Mouse (Mus musculus): ENCODE measurements around the gene Selenbp2.

GRCm38 (mm10) chr3:94683646-94684045 lies 9.7 kb upstream of the Selenbp2 start:
- TF ChIP-seq CTCF (IDR thresholded peaks at IDR 0.05) (no peak), EP300 (IDR thresholded peaks at IDR 0.05) (no peak)

All from lung, postnatal 0 days (tissue).